Mouse (Mus musculus) ZHBTc4 (cell line): ENCODE measurements around the gene Map3k15.

Experiments used
- DNase-seq: peaks from one replicate; pipeline ENCODE4 v3.0.0-alpha.2; 2011; ENCODE audit warnings: low read depth, low spot score

The Map3k15 gene

GRCm38 (mm10) chrX:160134136-160134843 is 146.1 kb downstream of the Map3k15 start:
- DNase-seq, result peak; percentile 62

- DNase-seq, result peak; percentile 67
Measured at GRCm38 (mm10) chrX:160135719-160136118, 147.5 kb downstream of the Map3k15 start.

- peak; percentile 80 for DNase-seq
Measured at GRCm38 (mm10) chrX:160136153-160136552, 147.9 kb downstream of the Map3k15 start.

- DNase-seq, result no peak
Measured at GRCm38 (mm10) chrX:160137177-160137860, 149.1 kb downstream of the Map3k15 start.

DNA sequence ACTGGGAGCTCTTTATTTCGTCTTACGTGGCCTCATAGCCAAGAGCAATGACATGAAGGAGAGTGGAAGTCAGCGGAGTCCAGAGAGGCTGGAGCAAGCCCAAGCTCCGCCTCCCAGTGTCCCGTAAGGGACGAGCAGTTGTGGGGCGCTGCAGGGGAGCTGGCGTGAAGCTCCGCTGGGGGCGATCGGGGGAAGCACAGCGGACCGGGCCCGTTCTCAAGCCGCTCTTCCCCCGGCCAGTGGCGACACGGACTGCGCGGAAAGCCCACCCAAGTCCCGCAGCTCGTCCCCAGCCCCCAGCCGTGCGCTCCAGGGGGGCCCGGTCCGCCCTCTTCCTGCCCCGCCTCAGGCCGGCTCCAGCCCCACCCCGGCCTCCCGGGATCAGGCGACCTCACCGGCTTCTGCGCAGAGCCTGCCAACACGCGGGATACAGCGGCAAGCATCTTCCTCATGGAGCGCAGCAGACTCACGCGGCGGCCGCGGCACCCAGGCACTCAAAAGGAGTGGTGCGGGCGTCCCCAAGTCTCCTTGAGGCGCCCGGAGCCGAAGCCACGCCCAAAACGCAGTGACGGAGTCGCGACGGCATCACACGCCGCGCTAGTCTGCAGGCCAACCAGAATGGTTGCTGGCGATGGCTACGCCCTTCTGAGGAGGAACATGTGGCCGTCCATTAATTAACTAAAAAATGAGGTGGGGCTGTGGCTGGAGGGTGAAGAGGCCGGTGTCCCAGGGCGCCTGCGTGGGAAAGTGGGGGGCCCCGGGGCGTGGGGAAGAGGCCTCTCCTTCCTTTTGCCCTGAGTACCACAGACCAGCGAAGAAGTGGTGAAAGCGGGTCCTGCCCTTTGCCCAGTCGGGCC is 149.9 kb downstream of the Map3k15 start, which contains the start of gene Pdha1:
Gene Pdha1 (minus strand): TSS at position 553 of the 857 bp plus-strand sequence.
- peak; percentile 95 for DNase-seq

- peak; percentile 71 for DNase-seq
Measured at GRCm38 (mm10) chrX:160146806-160147205, 158.6 kb downstream of the Map3k15 start.

DNA sequence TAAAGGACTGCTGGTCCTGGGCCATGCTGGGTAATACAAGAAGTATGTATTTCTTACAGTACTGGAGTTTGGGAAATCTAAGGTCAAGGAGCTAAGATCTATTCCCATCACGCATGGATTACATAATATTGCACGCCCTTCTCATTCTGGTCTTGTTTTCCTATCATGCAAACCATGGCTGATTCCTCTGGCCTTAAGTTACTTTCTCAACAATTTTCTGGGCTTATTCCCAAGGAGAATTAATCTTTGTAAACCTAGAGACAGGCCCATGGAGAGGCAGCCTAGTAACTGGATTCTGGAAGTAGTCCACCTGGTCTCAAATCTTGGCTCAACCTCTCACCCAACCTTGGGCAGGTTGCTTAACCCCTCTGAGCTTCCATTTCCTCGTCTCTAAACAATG is 159.2 kb downstream of the Map3k15 start:
- DNase-seq, result no peak

- DNase-seq, result no peak
Measured at GRCm38 (mm10) chrX:160148859-160149258, 160.6 kb downstream of the Map3k15 start.

GRCm38 (mm10) chrX:160153147-160153815 is 165.0 kb downstream of the Map3k15 start:
- DNase-seq, result peak; percentile 20

GRCm38 (mm10) chrX:160164259-160164658 is 176.0 kb downstream of the Map3k15 start:
- DNase-seq, result no peak

- no peak for DNase-seq
Measured at GRCm38 (mm10) chrX:160166246-160166985, 178.2 kb downstream of the Map3k15 start.

- DNase-seq, result peak; percentile 71
Measured at GRCm38 (mm10) chrX:160170150-160170549, 181.9 kb downstream of the Map3k15 start.
